20 mouse cellular contexts compared by ENCODE assay signal in the genomic region with DNA sequence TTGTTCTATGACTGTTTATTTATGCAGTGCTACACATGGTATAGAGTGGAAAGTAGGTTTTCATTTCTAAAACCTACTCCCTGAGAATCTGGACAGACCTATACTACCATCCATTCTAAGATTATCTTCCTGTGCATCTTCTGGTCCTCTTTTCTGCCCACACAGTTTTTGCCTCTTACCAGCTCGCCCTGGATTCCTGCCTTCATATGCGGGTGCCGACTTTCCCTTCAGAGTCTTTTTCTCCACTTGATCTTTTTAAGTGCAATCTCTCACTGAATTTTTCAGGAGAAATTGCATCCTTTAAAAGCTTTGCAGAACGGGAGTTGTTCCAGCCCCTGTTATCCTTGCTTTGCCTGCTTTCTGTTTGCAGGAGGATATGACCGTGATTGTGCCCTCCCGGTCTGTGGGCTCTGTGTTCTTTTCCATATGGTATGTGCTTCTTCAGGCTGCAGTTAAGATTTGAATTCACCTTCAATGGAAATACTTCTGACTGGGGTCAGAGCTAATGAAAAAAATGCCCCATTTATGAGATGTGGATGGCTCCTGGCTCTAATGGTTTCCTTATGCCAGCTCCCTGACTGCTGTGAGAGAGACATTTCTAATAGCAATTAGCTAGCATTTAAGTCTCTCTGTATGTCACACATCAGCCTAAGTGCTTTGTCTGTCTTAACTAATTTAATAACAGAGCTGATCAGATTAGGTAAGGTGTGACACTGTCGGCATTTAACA.
DNase-seq lines count a peak whose midpoint lies in the region; ATAC-seq lines count a peak whose summit lies in the region.
"Had no signal": no experiment of that assay in that cellular context is flagged by ENCODE, and none has a peak within 500 bp of the region (broad histone marks: within the 10 kb centered on the region; RNA-seq: fewer than 3 reads in every experiment).

No protein-coding gene starts in this region.

- H3K4me2 ChIP-seq in liver, embryonic 11.5 days: no peak overlapping the region
- H3K4me2 ChIP-seq: heart, embryonic 13.5 days; lung, embryonic 14.5 days had no signal

- no peaks in the 10 kb centered on the region for H3K36me3 ChIP-seq in liver, embryonic 11.5 days (ENCODE audit: control insufficient read depth, insufficient read depth, low read length)
- H3K36me3 ChIP-seq: heart, embryonic 13.5 days; midbrain, embryonic 10.5 days had no signal

- peak; percentile 21 to 55 for DNase-seq in frontal cortex, postnatal 36 days (ENCODE audit: low spot score in 2 of 2)
- DNase-seq in frontal cortex, postnatal 10 days (ENCODE audit: low spot score in 2 of 2): no peak
- DNase-seq in right cerebral cortex, postnatal 10 days (ENCODE audit: low spot score in 2 of 2): peak; percentile 34 to 59
- no peak for DNase-seq in right cerebral cortex, postnatal 14 days
- peak; percentile 38 to 39 for DNase-seq in left cerebral cortex, postnatal 36 days (ENCODE audit: low spot score in 2 of 2)
- no peak for DNase-seq in liver, embryonic 11.5 days (ENCODE audit: low spot score)
- no peak for DNase-seq in spleen, postnatal 14 days (ENCODE audit: low spot score in 2 of 2)
- DNase-seq in cerebellum, adult 8-10 months: no peak
- DNase-seq: adrenal gland, postnatal 25 days; cerebellum, adult 2 months; forebrain, postnatal 0 days; heart, postnatal 36 days; kidney, adult 18-20 months; kidney, postnatal 36 days; lung, embryonic 14.5 days; lung, postnatal 4 days had no signal

- no peaks in the 10 kb centered on the region for H3K27me3 ChIP-seq in liver, embryonic 11.5 days (replicated peaks; ENCODE audit: control insufficient read depth, insufficient read depth, low read length)
- H3K27me3 ChIP-seq: heart, embryonic 13.5 days had no signal

- no peak for ATAC-seq in liver, embryonic 11.5 days (replicated peaks; ENCODE audit: low FRiP score)
- ATAC-seq: forebrain, postnatal 0 days; hindbrain, embryonic 16.5 days had no signal

- no peak overlapping the region for H3K9ac ChIP-seq in liver, embryonic 11.5 days (ENCODE audit: low read depth, low read length)
- H3K9ac ChIP-seq: forebrain, postnatal 0 days; heart, embryonic 13.5 days; lung, embryonic 14.5 days had no signal

- WGBS in liver, embryonic 11.5 days: 83% methylated on average over 7 of the region's 7 CpGs

- intact Hi-C loops in left cerebral cortex, postnatal 36 days (cut with DNase I): no loop called here

- H3K4me1 ChIP-seq in liver, embryonic 11.5 days (replicated peaks; ENCODE audit: control insufficient read depth, insufficient read depth, low read length): no peaks in the 10 kb centered on the region
- H3K4me1 ChIP-seq: midbrain, embryonic 10.5 days had no signal

- H3K9me3 ChIP-seq in liver, embryonic 11.5 days (ENCODE audit: control insufficient read depth, low read length): no peaks in the 10 kb centered on the region
- H3K9me3 ChIP-seq: heart, embryonic 13.5 days; midbrain, embryonic 10.5 days had no signal

- H3K4me3 ChIP-seq in liver, embryonic 11.5 days (ENCODE audit: low read depth, low read length): no peak overlapping the region
- H3K4me3 ChIP-seq: erythroblast, embryonic 14.5 days; heart, embryonic 13.5 days; midbrain, embryonic 10.5 days had no signal

- H3K27ac ChIP-seq in liver, embryonic 11.5 days (ENCODE audit: low read depth, low read length): no peak overlapping the region
- H3K27ac ChIP-seq: heart, embryonic 13.5 days; midbrain, embryonic 10.5 days had no signal

Comparison
In these comparisons a context has a peak if more than half of its experiments do, and no peak if none do; other contexts are left out.
1. DNase-seq: peak in frontal cortex, postnatal 36 days (2 of 2), right cerebral cortex, postnatal 10 days (2 of 2) and left cerebral cortex, postnatal 36 days (2 of 2); none in frontal cortex, postnatal 10 days (0 of 2), right cerebral cortex, postnatal 14 days (single experiment), liver, embryonic 11.5 days (single experiment), spleen, postnatal 14 days (0 of 2) and cerebellum, adult 8-10 months (single experiment).